Mouse (Mus musculus) CD4-positive, CD25-positive, alpha-beta regulatory T cell, adult 2 months (primary cell): ENCODE results near the gene Lrrc2.

Experiments used
- DNase-seq: peaks from one replicate; pipeline ENCODE4 v3.0.0-alpha.2; 2012; ENCODE audit warnings: low read depth, low spot score

Gene Lrrc2

GRCm38 (mm10) chr9:110951397-110951796 is at the start of gene Lrrc2:
Gene Lrrc2 (plus strand): TSS chr9:110951545.
- no peak for DNase-seq

GRCm38 (mm10) chr9:110902271-110902670 is 49.1 kb upstream of the Lrrc2 start:
- no peak for DNase-seq

- peak; percentile 86 for DNase-seq
Observed at GRCm38 (mm10) chr9:110907201-110907837, 44.0 kb upstream of the Lrrc2 start.

GRCm38 (mm10) chr9:110907838-110908630 is 43.3 kb upstream of the Lrrc2 start:
- DNase-seq = no peak

- no peak for DNase-seq
Observed at GRCm38 (mm10) chr9:110908631-110909016, 42.7 kb upstream of the Lrrc2 start.

GRCm38 (mm10) chr9:110909371-110909967 is 41.9 kb upstream of the Lrrc2 start:
- DNase-seq = peak; percentile 55

GRCm38 (mm10) chr9:110914631-110915236 is 36.6 kb upstream of the Lrrc2 start:
- no peak for DNase-seq

GRCm38 (mm10) chr9:110915466-110915865 is 35.9 kb upstream of the Lrrc2 start:
- no peak for DNase-seq

GRCm38 (mm10) chr9:110916786-110917185 is 34.6 kb upstream of the Lrrc2 start, which contains the start of gene Fam240a:
Gene Fam240a (minus strand): TSS chr9:110916861.
- peak; percentile 45 for DNase-seq

- DNase-seq = no peak
Observed at GRCm38 (mm10) chr9:110920665-110921419, 30.5 kb upstream of the Lrrc2 start.

- DNase-seq = peak; percentile 86
Observed at GRCm38 (mm10) chr9:110922759-110923158, 28.6 kb upstream of the Lrrc2 start.

GRCm38 (mm10) chr9:110931573-110931972 is 19.8 kb upstream of the Lrrc2 start:
- DNase-seq = no peak

- no peak for DNase-seq
Observed at GRCm38 (mm10) chr9:110933850-110934437, 17.4 kb upstream of the Lrrc2 start.

GRCm38 (mm10) chr9:110935941-110936340 is 15.4 kb upstream of the Lrrc2 start:
- DNase-seq = no peak

- peak; percentile 65 for DNase-seq
Observed at GRCm38 (mm10) chr9:110937506-110938490, 13.5 kb upstream of the Lrrc2 start.

GRCm38 (mm10) chr9:110944265-110944664 is 7.1 kb upstream of the Lrrc2 start:
- peak; percentile 76 for DNase-seq

GRCm38 (mm10) chr9:110945343-110945742 is 6.0 kb upstream of the Lrrc2 start:
- no peak for DNase-seq

- peak; percentile 42 for DNase-seq
Observed at GRCm38 (mm10) chr9:110945926-110946325, 5.4 kb upstream of the Lrrc2 start, which contains the start of gene Tdgf1. Gene Tdgf1 (minus strand): TSS chr9:110946158.

GRCm38 (mm10) chr9:110946548-110947044 is 4.7 kb upstream of the Lrrc2 start:
- DNase-seq = peak; percentile 89
